Mouse (Mus musculus) frontal cortex, postnatal 36 days (tissue): ENCODE measurements around the gene Olfr5.
"Not testable (repeated sequence)": the region's sequence is repeated elsewhere in the genome, so short reads cannot be mapped to it uniquely, and the experiment has no call there.

ENCODE experiments used
- DNase-seq, 2 experiments: peaks; one replicate each; pipeline ENCODE4 v3.0.0; 2022; ENCODE audit warnings: low spot score in 2 of 2

Gene Olfr5

GRCm38 (mm10) chr7:6486841-6487240 lies at the start of gene Olfr5:
TSS of gene Olfr5 (minus strand) at chr7:6486941.
- no peak for DNase-seq

DNA sequence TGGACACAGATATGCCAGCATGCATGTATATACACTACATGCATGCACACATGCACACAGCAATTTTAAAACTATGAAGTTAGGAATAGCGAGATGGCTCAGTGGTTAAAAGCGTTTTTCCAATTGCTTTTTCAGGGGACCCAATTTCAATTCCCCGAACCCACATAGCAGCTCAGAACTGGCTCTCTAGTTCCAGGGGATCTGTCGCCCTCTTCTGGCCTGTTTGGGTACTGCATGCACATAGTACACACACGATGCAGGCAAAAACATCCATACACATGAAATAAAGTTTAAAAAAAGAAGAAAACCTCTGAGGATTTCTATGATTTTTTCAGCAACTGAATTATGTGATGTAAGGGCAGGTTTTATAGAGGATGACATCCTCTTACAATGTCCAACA lies 39.4 kb upstream of the Olfr5 start:
- DNase-seq, result no peak

DNA sequence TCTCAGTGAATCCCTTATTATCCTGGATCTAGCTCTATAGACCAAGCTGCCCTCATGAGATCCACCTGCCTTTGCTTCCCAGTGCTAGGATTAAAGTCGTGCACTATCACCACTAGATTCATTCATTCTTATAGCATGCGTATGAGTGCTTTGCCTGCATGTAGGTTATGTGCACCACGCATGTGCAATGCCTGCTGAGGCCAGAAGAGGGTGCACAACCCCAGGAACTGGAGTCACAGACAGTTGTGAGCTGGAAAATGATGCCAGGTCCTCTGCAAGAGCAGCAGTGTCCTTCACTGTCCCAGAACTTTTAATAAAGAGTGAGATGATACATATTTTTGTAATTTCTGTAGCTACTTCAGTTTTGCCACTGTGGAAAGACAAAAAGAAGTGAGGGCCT lies 38.3 kb upstream of the Olfr5 start:
- no peak for DNase-seq

GRCm38 (mm10) chr7:6522850-6523249 lies 36.1 kb upstream of the Olfr5 start, which contains the start of gene Olfr1349:
TSS of gene Olfr1349 (minus strand) at chr7:6522950.
- no peak for DNase-seq

- DNase-seq, result no peak
These were observed 34.9 kb upstream of the Olfr5 start for GRCm38 (mm10) chr7:6521666-6522065.

DNA sequence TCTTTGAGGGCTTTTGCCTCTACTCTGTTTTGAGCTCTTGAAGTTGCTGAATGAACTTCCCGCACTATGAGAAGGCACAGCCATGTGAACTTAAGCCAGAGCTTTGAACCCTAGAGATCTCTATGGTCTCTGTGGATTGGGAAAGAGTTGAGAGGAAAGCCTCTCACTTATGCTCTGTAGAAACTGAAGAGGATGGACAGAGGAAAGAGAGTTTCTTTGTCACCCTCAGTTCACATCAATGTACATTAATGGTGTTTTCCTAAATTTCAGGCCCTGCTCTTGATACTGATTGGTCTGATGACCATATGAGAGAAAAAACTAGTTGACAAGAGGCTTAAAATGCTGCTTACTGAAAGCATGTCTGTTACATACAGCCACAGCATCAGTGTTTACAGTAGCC lies 21.9 kb upstream of the Olfr5 start, which contains the start of gene Olfr1348:
Gene Olfr1348 (minus strand): TSS at position 101 of the 400 bp plus-strand sequence.
- no peak for DNase-seq

- no peak for DNase-seq
These were observed 12.9 kb upstream of the Olfr5 start, which contains the start of gene Olfr1347 for GRCm38 (mm10) chr7:6499655-6500054. TSS of gene Olfr1347 (minus strand) at chr7:6499755.

GRCm38 (mm10) chr7:6477633-6478032 lies 9.1 kb downstream of the Olfr5 start:
- not testable (repeated sequence) for DNase-seq

- no peak for DNase-seq
These were observed 19.8 kb downstream of the Olfr5 start, which contains the start of gene Olfr1346 for GRCm38 (mm10) chr7:6466951-6467350. TSS of gene Olfr1346 (plus strand) at chr7:6467101.

GRCm38 (mm10) chr7:6456399-6456798 lies 30.3 kb downstream of the Olfr5 start:
- DNase-seq, result no peak

- DNase-seq, result no peak
These were observed 30.9 kb downstream of the Olfr5 start, which contains the start of gene Olfr1336 for GRCm38 (mm10) chr7:6455868-6456267. TSS of gene Olfr1336 (plus strand) at chr7:6456168.

- DNase-seq, result no peak
These were observed 39.0 kb downstream of the Olfr5 start for GRCm38 (mm10) chr7:6447771-6448170.

DNA sequence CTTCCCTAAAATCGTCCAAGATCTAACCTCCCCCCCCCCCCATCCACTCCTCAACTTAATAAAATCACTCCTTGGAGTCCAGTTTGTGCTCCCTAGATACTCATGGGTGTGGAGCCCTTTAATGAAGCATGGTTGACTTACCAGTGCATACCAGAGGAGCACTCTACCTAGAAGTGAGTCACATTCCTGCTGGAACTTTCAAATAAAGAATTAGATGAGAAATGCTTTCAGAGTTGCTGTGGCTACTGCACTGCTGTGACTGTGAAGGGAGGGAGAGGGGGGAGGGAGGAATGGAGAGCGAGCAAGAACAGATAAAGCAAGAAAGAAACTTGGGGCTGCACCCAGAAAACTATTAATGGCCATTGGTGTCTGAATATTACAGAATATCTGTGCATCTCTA lies 45.6 kb downstream of the Olfr5 start:
- no peak for DNase-seq

- DNase-seq, result no peak
These were observed 48.4 kb downstream of the Olfr5 start, which contains the start of gene Olfr1344 for GRCm38 (mm10) chr7:6438388-6438787. TSS of gene Olfr1344 (plus strand) at chr7:6438688.

DNA sequence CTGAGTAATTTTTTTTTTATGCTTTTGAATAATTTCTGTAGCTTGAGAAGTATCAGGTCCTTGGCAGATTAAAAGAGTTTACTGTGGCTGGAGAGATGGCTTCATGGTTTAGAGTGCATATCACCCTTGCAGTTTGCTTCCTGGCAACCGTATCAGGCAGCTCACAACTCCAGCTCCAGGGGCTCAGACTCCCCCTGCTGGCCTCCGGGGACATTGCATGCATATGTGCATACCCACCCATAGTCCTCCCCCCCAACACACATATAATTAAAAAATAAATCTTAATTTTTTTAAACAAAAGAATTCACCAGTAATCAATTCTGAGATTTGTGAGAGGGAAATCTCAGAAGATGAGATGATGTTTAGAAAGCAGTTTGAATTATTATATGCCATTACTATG lies 56.4 kb downstream of the Olfr5 start:
- DNase-seq, result no peak

- no peak for DNase-seq
These were observed 57.4 kb downstream of the Olfr5 start for GRCm38 (mm10) chr7:6429381-6429780.
